Mouse (Mus musculus) lung, postnatal 4 days (tissue): ENCODE measurements at regions not wholly inside any gene's neighbourhood (a gene's known extent, or its start where the extent isn't known, plus 50 kb on each side); places are given as distances from the start of the nearest gene placed in this dataset.
A peak's percentile ranks its signal among the peaks of the same experiment; 100 is the strongest.

ENCODE experiments used
- DNase-seq, 2 experiments: peaks; one replicate each; pipeline ENCODE4 v3.0.0; 2021

DNA sequence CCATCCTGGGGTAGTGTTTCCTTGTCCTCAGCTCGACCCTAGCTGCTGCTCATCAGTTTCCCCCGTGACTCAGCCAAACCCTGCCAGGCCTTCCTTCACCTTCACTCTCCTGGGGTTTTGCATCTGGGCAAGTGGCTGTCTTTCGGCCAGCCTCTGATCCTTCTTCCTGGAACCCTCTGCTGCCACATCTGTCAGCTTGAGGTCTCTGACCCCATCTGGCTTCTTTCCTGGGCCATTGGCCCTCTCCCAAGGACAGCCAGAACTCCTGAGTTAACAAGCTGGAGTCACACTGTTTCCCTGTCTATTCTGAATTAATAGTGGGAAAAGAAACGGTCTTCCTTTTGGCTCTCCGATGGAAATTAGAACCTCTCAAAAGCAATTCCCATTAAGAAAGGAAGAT is 767.5 kb downstream of the Gm826 start:
- DNase-seq, result peak; percentile 43 to 64

DNA sequence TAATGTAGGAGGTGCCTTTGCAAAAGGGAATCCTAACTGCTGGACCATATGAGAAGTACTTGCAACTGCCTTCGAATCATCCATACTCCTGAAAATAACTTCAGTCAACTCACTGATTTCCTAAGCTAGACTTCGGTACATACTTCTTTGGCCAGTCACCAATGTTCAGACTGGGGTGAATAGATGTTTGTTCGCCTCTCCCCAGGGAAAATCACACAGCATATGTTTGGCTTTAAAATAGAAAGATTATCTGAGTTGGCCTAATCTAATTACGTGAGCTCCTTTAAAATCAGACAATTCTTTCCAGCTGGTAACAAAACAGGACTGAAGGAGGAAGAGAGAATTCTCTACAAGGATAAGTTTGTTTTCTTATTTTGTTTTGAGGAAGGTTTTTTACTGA is 765.6 kb downstream of the Gm826 start:
- DNase-seq, result no peak

DNA sequence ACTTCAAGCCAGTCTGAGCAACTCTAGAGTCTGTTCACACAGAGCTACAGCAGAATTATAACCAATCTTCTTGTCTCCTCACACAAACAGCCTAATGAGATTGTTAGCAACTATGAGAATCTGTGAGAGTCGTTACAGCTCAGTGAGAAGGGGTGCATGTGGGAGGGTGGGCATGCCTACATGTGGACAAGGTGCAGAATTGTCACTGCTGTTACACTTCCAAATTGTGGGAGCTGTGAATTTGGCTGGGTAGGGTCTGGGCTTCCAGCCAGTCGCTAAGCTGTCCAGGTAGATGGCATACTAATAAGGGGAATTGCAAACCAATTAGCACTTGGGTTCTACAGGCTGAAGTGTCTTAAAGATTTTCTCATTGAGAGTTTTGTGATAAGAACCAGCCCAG is 762.1 kb downstream of the Gm826 start:
- DNase-seq, result no peak

DNA sequence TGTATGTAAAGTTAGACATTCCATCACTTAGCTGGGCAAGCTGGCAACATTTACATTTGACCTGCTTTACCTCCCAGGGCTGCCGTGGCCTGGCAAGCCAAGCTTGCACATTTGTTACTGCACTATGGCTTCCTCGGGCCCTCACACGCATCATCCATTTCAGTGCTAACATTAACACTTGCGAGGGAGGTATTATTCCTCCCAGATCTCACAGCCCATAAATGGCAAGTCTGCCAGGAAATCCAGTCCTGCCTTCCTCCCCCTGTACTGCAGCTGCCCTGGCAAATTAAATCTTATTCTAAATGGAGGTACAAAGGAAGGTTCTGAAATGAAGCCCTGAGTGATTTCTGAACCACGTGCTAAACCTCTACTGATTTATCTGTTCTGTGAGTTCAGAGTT is 758.7 kb downstream of the Gm826 start:
- DNase-seq, result no peak

DNA sequence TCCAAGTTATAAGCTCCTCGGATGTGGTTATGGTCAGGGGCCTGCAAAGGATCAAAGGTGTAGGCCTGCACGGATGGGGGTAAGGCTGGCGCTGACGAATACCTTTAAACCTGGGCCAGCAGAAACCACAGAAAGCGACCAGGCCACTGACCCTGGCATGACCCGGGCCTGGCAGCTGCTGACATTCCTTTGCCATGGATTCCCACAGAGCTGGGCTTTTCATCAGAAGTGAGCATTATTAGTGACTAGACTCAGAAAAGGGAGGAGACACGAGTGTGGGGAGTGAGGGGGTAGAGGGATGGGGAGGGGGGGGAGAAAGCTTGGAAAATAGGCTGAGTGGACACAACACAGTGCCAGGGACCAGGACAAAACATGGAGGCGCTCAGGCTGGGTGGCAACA is 750.9 kb downstream of the Gm826 start:
- DNase-seq, result no peak

DNA sequence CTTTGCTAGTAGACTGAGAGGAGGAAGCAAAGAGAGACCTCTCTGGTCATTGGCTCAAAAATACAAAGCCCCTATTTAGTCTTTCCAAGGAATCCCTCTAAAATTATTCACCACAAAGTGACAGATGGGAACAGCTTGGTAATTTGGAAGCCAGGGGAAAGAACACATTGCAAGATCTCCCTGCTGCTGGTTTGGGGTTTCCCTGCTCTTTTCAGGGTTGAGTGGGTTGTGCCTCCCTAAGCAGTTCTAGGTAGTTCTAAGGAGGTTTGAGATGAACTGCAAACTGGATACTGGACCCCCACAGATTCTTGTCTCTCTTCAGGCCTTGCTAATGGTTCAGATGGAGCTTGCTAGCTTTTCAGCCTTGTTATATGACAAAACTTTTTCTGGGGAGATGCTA is 749.3 kb downstream of the Gm826 start:
- DNase-seq, result no peak

DNA sequence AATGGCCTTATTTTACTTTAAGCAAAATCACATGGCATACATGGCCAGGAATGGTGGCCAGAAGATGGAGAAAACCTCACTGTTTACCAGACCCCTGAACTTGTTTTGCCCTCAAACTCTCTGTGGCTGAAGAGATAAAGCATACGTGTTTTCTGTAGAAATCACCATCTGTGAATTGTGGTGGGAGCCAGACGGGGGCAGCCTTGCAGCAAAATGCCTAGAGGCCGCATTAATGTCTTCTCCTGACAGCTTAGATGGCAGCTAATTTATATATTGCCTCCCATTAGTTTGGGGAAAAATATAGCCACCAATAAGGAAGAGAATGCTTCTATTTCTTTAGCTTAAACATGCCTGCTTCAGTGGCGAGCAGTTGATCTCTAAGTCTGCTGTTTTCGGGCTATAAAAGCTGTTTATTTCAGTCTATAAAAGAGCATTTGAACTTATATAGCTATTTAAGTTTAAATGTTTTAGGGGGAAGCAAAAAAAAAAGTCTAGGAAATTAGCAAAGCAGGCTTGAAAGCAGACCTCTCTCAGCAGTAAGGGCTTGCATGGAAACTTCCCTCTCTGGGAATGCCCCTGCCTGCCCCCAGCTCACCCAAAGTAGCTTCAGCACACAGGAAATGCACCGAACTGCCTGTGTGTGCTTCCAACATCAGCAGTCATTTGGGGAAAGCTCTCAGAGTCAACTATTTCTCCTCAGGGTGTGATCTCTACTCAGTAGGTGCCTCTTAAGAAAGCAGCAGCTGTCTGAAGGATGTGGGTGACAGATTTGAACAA is 747.1 kb downstream of the Gm826 start:
- DNase-seq, result peak in 1 of 2 experiments; percentile 13

DNA sequence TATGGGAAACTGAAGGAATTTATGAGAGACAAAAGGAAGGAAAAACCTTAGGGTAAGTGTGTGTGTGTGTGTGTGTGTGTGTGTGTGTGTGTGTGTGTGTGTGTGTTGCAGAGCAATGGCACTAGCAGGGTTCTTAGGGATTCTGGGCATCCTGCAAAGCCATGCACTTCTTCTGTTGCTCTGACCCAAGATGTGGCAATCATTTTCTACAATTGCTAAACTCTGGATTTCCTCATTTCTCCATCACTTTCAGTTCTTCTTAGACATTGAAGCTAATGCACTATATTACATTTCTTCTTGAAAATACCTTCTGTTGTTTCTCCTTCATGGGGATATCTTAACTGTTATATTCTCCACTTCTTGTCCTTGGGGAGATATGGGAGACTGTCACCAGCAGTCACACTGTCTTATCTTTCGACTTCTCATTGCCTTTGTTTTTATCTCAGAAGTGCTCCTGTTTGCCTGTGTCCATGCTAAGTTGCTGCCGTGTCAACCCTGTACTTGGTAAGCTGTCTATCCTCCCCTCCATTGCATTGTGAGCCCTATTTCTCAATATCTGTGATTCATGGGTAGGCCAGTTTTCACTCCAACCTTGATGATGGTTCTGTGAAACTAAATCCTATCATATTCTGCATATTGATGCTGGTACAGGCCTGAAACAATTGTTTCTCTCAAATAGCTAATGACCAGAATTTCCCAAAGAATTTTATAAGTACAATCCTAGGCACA is 742.4 kb downstream of the Gm826 start:
- DNase-seq, result no peak

DNA sequence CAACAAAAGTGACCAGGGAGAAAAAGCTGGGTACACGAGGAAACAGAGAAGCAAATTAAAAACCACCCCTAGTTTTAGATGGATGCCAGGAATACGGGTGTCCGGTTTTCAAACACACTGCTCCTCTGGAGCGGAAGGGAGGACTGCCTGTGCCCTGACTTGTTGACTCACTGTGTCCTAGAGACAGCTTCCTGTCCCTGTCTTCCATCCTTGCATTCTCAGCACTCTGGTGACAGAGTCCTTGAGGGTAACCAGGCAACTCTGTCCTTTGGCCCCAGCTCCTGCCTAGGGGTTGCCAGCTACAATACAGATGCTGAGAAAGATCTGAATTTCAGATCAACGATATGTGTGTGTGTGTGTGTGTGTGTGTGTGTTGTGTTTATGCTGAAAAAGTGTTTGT is 741.1 kb downstream of the Gm826 start:
- no peak for DNase-seq

DNA sequence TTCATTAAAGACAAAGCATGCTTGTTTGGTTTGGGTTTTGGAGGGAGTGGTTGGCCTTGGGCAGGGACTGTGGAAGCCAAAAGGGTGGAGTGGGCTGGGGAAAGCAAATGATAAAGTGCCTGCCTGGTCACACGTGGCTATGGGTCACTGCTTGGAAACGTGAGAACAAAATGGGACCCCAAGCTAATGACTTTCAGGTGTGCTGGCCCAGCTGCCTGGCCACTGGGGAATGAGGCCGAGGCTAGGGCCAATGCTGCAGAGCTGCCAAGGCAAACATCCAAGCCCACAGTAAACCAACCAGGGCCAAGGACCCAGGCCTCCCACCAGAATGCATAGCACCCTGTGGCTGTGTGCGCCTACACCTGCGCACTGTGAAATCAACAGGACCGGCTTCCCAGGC is 737.7 kb downstream of the Gm826 start:
- DNase-seq, result no peak

DNA sequence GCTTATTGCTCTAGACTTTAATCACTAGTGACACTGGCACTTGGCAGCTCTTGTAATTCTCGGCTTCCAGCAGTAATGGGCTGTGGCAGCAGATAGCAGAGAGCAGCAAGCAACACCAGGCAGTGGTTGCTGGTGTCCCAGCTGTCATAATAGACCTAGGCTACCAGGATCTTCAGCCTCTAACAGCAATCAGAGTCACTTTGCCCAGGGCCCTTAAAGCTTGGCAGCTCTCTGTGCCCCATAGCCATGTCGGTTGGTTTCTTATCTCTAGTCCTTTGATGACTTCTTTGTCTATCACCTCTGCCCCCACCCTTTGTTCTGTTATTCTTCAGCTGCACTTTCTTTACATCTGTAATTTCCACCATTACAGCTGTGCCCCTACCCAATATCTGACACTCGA is 735.9 kb downstream of the Gm826 start:
- no peak for DNase-seq

DNA sequence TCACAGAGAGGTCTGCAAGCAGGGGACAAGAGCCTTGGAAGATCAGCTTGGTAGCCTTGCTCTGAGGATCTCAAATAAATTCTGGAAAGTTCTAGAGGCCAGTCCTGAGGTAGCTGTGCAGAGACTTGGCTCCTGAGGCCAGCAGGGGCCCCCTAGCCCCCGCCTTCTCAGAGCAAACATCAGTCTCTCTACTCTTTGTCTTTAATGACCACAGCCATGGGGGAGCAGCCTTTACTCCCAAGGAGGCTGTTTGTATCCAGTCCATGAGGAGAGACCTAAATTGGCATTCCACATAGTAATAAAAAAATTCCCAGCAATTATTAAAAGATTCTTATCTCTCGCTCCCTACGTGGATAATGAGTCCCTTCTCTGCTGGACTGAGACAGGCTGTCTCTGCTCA is 726.8 kb downstream of the Gm826 start:
- DNase-seq, result no peak

DNA sequence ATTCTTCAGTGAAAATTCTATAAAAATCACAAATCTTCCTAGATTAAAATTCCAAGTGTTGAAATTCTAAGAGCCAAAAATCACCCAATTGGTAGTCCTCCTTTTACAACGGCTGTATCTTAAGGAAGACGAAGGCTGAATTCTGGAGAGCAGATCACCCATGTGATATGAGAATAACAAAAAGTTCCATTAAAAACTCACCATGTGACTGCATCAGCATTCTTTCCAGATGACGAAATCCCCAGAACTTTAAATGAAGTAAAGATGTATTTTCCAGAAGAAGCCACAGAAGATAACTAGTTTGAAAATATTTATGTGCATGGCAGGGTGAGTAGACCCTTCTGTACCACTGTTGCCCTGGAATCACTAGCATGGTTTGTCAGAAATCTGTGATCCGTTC is 723.5 kb downstream of the Gm826 start:
- DNase-seq, result no peak

DNA sequence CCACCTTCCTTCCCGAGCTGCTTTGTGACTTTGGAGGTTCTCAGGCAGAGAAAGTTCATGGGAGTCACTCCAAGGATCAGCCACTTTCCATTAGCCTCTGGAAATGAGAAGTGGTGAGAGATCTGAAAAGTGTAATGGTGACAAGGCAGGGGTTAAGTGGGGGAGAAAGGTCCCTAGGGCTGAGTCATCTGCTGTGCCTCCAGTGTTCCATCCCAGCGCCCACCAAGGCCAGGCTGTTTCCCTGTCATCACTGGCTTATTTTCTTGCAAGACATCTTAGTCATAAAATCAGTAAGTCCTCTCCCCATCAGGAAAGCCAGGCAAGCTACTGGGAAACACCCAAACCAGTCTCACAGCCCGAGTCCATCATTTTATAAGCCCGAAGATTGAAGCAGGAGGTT is 717.3 kb downstream of the Gm826 start:
- no peak for DNase-seq

DNA sequence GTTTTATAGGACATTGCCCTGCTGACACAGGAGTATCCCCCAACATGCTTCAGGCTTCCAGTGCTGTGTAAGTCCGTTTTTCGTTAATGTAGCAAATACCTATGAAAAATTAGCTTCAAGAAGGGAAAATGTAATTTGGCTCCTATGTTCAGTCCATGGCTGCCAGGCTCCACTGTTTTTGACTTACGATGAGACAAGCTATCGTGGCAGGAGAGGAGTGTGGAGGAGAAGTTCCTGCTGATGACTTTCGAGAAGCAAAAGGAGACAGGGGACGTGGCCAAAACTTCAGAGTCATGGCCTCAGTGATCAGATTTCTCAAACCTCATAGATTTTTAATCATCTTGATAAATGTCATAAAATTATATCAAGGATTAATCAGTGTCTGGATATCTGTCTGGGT is 712.7 kb downstream of the Gm826 start:
- no peak for DNase-seq

DNA sequence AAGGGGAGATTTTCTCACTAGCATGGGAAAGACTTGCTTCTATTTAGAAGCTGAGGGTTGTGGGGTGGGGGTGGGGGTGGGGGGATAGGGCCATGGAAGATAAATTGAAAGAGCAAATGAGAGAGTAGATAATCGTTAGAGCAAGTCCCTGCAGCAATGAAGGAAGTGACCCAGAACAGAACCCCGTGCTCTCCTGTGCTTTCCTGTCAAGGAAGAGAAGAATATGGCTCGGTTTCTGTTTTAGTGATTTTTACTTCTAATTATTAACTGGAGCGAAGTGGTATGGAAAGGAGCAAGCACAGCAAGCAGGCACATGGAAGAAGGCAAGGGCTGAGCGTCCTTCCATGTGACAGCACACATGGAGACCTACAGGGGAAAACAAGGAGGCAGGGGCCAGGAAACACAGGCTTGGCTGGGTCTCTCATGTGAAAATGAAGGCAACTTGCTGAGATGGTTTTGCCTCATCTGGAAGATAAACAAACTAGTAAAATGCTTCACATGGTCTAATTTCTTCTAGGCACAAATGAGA is 711.8 kb downstream of the Gm826 start:
- no peak for DNase-seq

DNA sequence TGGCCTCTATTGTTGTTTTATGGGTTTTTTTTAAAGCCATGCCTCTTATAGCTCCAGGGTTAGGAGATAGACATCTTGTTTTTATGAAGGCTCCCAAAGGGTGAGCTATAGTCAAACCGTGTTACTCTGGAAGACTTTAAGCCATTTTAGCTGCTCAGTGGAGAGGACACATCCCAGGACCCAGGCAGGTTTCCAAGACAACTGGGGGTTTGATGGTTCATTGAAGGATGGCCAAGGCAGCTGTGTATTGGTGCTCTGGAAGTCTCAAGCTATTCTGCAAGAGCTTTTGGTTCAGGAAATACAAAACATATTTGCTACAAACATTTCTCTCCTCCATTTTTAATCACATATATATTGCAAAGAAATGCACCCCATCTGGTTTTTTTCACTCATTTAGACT is 708.7 kb downstream of the Gm826 start:
- DNase-seq, result no peak

DNA sequence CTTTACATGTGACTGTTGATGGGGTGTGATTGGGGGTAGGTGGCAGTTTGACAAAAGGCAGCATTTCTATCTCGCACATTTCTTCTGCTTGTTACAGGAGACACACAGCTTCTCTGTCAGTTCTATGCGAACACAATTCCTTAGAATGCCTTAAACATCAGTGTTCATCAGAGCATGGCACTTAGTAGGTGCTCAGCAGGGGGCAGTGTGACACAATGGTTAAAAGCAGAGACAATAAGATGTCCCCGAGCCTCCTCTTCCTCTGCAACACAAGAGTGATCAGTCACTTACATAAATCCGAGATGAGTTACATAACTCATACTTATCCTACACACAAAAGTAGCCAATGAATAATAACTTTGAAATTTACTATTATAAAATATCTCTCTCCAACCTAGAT is 688.1 kb downstream of the Gm826 start:
- DNase-seq, result peak; percentile 22 to 27

DNA sequence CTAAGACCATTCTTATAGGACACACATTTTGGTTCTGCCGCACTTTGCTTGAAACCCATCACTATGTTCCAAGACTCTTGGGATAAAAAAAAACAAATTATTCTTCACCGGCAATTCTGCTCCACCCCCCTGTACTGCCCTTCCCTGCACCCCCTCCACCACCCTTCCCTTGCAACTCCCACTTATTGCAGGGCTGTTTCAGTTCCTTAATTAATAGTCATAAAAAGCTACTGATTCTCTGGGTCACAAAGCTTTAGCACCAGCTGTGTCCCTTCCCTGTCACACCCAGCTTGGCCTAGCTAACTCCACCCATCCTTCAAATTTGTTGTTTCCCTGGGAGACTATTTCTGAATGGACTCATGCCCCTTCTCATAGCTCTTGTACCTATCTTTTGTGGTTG is 687.4 kb downstream of the Gm826 start:
- peak in 1 of 2 experiments; percentile 28 for DNase-seq

DNA sequence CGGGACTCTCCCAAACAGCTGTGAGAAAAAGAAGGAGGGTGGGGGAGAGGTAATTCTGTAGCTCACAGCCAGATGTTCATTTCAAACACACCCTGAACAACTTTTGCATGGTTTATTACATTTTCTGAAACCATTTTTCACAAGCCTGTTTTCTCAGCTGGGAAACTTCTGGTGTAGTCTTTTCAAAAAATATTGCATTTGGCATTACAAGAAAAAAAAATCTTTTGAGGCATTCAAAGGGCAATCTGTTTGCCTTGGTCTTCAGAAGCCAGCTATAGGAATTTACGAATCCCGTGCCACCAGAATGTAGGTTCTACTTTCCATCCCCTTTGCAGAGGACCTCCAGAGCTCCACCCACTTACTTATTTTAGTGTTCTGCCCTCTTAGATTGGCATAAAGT is 681.7 kb downstream of the Gm826 start:
- DNase-seq, result no peak

DNA sequence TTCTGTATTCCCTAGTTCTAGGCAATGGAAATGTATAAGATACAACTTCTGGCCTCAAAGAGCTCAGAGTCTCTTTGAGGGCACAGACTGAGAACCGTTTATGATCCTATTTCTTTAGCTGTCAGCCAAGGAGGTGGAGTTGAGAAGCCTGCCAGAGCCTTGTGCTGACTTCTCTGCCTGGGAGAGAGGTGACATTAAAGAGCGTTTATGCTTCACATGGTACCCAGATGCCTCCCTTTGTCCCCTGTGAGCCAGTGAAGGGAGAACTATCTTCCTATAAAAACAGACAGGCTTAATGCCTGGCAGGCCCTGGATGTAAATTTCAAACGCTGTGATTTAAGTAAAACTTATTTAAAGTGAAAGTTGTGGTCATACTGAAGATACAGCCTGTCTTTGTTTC is 657.1 kb downstream of the Gm826 start:
- DNase-seq, result no peak

DNA sequence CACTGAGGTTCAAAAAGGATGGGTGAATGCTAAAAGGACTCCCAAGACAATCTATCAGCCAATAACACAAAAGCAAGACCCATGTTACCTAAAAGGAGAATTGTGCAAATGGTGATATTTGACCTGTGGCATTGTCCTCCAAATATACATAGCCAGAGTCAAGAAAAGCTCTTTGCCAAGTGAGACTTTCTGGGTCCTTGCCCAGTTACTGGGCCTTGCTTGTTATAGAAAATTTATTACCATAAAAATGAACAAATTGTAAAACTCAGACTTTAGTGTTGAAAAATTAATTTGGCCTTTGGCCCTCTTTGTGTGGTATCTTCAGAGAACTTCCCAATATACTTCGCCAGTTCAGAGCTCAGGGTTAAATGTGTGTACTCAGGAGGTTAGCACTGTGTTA is 653.3 kb downstream of the Gm826 start:
- DNase-seq, result no peak

DNA sequence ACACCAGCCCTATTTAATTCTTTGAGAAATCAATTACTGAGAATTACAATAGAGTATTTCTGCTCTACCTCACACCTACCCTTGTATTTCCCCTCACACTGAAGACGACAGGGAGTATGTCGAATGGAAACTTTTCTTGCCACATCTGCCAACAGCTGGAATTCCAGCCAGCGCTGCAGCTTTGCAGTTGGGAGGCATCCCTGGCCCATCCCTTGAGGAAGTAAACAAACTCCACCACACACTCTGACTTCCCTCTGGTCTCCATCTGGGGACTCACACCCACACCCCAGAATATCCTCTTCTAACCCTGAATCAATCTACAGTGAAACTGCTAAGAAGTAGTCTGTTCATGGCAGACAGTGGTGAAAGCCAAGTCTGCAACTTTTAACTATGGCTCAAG is 630.9 kb downstream of the Gm826 start:
- DNase-seq, result peak in 1 of 2 experiments; percentile 50

DNA sequence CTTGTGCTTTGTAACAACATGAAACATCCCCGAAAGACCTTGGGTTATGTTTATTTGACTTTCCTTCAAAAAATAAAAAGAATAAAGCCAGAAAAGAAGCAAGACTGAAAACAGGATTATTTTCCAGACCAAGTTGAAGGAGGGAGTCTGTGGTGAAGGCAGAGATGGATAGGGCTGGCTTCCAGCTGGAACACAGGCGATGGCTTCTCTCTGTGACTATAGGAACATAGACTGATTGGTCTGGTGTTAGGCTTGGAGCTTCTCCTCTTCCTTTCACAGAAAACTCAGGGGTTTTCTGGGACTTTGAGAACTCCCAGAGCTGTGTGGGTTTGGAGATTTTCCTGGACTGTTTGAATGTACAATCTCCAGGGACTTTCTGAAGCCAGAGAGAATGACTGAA is 625.8 kb downstream of the Gm826 start:
- DNase-seq, result peak in 1 of 2 experiments; percentile 35
